Mouse (Mus musculus) heart, embryonic 14.5 days (tissue): ENCODE measurements around the gene Hebp2. TPM values are rescaled to one million over a fixed set of nuclear protein-coding genes. Genes with fewer than 3 reads are reported as not detected.

ENCODE experiments used
- ATAC-seq: fragments of 200-750 bp; cut with Nextera tagmentation; 2 replicates; pipeline ENCODE4 v1.8.0; 2017; ENCODE audit warnings: low read depth, moderate TSS enrichment; ENCODE audit not compliant: insufficient number of reproducible peaks, insufficient read depth, low FRiP score
- H3K27ac ChIP-seq, 2 experiments: fragments of 200-500 bp in 1 of 2; fragments of 300-500 bp in 1 of 2; sonication (generic) in 1 of 2; replicated peaks in 1 of 2; 2 replicates each; pipeline ENCODE4 v1.5.1; 2012 to 2014; ENCODE audit warnings: low read depth in 2 of 2, low read length in 2 of 2, control low read depth in 1 of 2, mild to moderate bottlenecking in 1 of 2, mixed read lengths in 1 of 2; ENCODE audit not compliant: control insufficient read depth in 1 of 2, insufficient read depth in 1 of 2
- H3K27me3 ChIP-seq: fragments of 300-500 bp; sonication (generic); 2 replicates; pipeline ENCODE4 v1.6.1; 2014; ENCODE audit warnings: mild to moderate bottlenecking, low read length, control low read depth; ENCODE audit not compliant: control insufficient read depth, insufficient read depth
- H3K36me3 ChIP-seq: fragments of 300-500 bp; sonication (generic); 2 replicates; pipeline ENCODE4 v1.6.1; 2014; ENCODE audit warnings: mild to moderate bottlenecking, control low read depth, low read length, mixed read lengths; ENCODE audit not compliant: control insufficient read depth, insufficient read depth
- H3K4me1 ChIP-seq, 2 experiments: fragments of 200-500 bp in 1 of 2; fragments of 300-500 bp in 1 of 2; sonication (generic) in 1 of 2; 2 replicates each; pipeline ENCODE4 v1.6.1; 2012 to 2014; ENCODE audit warnings: low read length in 2 of 2, control low read depth in 1 of 2, mixed read lengths in 1 of 2; ENCODE audit not compliant: control insufficient read depth in 2 of 2, insufficient read depth in 2 of 2
- H3K4me2 ChIP-seq: fragments of 300-500 bp; sonication (generic); 2 replicates; pipeline ENCODE4 v1.6.1; 2014; ENCODE audit warnings: mild to moderate bottlenecking, low read length
- H3K4me3 ChIP-seq, 2 experiments: fragments of 200-500 bp in 1 of 2; fragments of 300-500 bp in 1 of 2; sonication (generic) in 1 of 2; 2 replicates each; pipeline ENCODE4 v1.5.1; 2012 to 2014; ENCODE audit warnings: low read length in 2 of 2, mild to moderate bottlenecking in 2 of 2, control low read depth in 1 of 2, low read depth in 1 of 2, moderate library complexity in 1 of 2; ENCODE audit not compliant: control insufficient read depth in 1 of 2, insufficient read depth in 1 of 2
- H3K9ac ChIP-seq: fragments of 300-500 bp; sonication (generic); 2 replicates; pipeline ENCODE4 v1.6.1; 2014; ENCODE audit warnings: mild to moderate bottlenecking, low read length
- H3K9me3 ChIP-seq: fragments of 300-500 bp; sonication (generic); 2 replicates; pipeline ENCODE4 v1.6.1; 2016; ENCODE audit warnings: low read length, control low read depth; ENCODE audit not compliant: control insufficient read depth
- WGBS: fragments of 180-500 bp; shearing (Covaris S2); extraction: QIAGEN DNeasy Blood & Tissue Kit; methylation state at CpG from one replicate; pipeline ENCODE4 v1.1.7; 2014; 5-methylcytosine and 5-hydroxymethylcytosine counted together
- polyA plus RNA-seq: library from polyadenylated mRNA; unstranded; fragments of >200 nt; fragmentation: Nextera tagmentation; extraction: Ambion mirVana; gene quantifications from 2 replicates; pipeline ENCODE4 v1.2.1, GENCODE M21; 2014

Gene Hebp2
- polyA plus RNA-seq, 1 experiment from 2014 or later = 16.9 TPM

DNA sequence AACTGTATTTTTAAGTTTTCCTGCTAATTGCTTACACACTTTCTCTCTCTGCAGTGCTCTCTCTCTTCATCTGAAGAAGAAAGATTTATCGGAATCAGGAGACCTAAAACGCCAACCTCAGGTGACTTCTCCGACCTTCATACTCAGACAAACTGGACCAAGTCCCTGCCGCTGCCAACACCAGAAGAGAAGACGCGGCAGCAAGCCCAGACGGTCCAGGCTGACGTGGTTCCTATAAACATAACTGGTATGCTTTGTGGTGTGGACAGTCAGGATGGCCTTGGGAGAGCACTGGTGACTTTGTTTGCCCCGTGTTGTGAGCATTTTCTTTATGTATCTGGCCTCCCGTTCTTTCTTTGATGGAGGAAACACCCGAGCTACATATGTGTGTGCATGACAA, 34.4 kb downstream of the Hebp2 start:
- H3K36me3 ChIP-seq = peaks cover 32% of the 10 kb centered on the region
- H3K4me2 ChIP-seq = no peak overlapping the region
- 88% methylated on average over 11 of the region's 11 CpGs for WGBS
- no peak overlapping the region for H3K4me3 ChIP-seq
- ATAC-seq = no peak
- H3K9me3 ChIP-seq = no peaks in the 10 kb centered on the region
- H3K27me3 ChIP-seq = no peaks in the 10 kb centered on the region
- no peak overlapping the region for H3K27ac ChIP-seq
- no peak overlapping the region for H3K9ac ChIP-seq
- peaks cover 2 to 9% of the 10 kb centered on the region in 2 experiments; a peak in 2 of 4 replicates for H3K4me1 ChIP-seq

DNA sequence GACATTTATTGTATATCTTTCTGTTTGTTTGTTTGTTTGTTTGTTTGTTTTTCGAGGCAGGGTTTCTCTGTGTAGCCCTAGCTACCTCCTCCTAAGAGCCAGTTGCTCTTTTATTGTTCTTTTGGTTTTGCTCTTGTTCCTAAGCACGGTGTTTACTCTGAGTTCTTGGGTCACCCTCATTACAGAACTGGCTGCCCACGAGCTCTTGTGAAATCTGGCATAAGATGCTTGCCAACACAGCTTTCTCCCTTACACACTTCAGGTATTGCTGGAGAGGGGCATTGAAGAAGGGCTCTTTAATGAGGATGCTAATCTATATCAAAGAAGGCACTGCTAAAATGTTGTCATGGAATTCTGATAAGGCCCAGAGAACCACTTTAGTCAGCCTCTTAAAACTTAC, 35.2 kb downstream of the Hebp2 start:
- Histone ChIP-seq H3K4me3 (no peak overlapping the region), H3K27me3 (no peaks in the 10 kb centered on the region), H3K4me2 (no peak overlapping the region), H3K9me3 (no peaks in the 10 kb centered on the region), H3K9ac (no peak overlapping the region), H3K36me3 (peaks cover 28% of the 10 kb centered on the region), H3K4me1 (peaks cover 4 to 9% of the 10 kb centered on the region in 2 experiments; a peak in 3 of 4 replicates), H3K27ac (no peak overlapping the region)
- 69% methylated on average over 3 of the region's 3 CpGs for WGBS
- ATAC-seq = no peak

DNA sequence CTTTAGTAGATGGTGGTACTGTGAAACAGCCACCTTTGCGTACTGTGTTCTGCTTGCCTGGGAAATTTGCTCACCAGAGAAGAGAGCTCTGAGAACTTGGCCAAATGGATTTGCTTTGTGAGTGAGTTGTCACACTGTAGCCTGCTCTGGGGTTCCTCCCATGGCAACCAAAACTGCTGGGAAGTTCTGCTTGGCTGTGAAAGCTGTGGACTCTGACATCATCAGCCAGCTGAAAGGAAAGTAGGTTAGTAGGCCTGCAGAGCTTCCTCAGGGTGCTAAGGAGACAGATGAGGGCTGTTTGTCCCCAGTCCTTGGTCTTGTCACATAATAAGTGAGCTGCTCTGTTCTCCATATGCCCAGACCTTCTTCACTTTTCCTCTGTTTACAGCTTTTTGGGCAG, 37.3 kb downstream of the Hebp2 start:
- WGBS = 97% methylated on average over 1 of the region's 1 CpGs
- H3K27ac ChIP-seq = no peak overlapping the region

DNA sequence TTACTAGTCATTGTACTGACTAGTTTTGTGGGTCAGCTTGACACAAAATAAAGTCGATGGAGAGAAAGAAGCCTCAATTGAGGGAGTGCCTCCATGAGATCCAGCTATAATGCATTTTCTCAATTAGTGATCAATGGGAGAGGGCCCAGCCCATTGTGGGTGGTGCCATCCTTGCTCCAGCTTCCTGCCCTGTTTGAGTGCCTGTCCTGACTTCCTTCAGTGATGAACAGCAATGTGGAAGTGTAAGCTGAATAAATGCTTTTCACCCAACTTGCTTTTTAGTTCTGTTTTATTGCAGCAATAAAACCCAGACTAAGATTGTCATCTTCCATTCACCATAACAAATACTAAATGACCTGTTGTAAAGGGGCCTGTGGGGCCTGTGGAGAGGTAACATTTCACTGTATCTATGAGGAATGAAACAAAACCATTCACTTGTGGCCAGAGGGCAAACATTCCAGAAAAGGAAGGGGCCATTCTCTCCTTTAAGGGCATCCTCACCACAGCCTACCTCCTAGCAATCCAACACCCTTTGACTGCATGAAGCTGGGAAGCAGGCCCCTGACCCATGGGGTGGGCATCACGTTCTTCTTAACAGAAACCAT, 37.9 kb downstream of the Hebp2 start:
- H3K4me2 ChIP-seq = no peak overlapping the region
- no peak overlapping the region for H3K9ac ChIP-seq
- peaks cover 5 to 9% of the 10 kb centered on the region in 2 experiments; a peak in 3 of 4 replicates for H3K4me1 ChIP-seq
- no peak overlapping the region for H3K4me3 ChIP-seq
- WGBS = 84% methylated on average over 2 of the region's 2 CpGs
- H3K36me3 ChIP-seq = peaks cover 17% of the 10 kb centered on the region
- H3K9me3 ChIP-seq = no peaks in the 10 kb centered on the region
- no peak for ATAC-seq
- no peaks in the 10 kb centered on the region for H3K27me3 ChIP-seq
- no peak overlapping the region for H3K27ac ChIP-seq

More for the DNA sequence above, 37.3 kb downstream of the Hebp2 start:
- Histone ChIP-seq H3K4me3 (no peak overlapping the region), H3K4me1 (peaks cover 5 to 9% of the 10 kb centered on the region in 2 experiments; a peak in 3 of 4 replicates), H3K27me3 (no peaks in the 10 kb centered on the region), H3K4me2 (no peak overlapping the region), H3K9ac (no peak overlapping the region), H3K36me3 (peaks cover 23% of the 10 kb centered on the region), H3K9me3 (no peaks in the 10 kb centered on the region)
- ATAC-seq = no peak

DNA sequence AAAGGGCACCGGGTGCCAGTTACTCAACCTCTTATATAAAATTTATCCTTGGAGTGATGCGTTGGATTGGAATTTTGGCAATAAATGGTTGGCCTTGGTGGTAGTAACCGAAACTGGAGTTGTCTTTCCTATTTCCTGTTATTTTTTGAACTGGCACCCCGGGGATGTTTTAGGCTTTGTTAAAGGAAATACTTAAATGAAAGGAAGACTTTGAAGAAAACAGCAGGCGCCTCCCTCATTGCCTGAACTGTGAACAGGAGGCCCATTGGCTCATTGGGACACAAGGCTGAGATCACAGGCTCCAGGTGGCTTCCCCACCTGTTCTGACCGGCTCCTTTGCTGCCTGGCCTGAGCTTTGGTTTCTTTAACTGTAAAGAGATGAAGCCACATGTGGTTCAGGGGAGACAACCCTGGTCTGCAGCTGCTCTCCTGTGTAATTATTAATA, 39.4 kb downstream of the Hebp2 start:
- ATAC-seq = no peak
- Histone ChIP-seq H3K4me2 (no peak overlapping the region), H3K4me1 (peaks cover 5 to 9% of the 10 kb centered on the region in 2 experiments; a peak in 3 of 4 replicates), H3K4me3 (no peak overlapping the region), H3K27me3 (no peaks in the 10 kb centered on the region), H3K27ac (no peak overlapping the region), H3K9ac (no peak overlapping the region), H3K36me3 (peaks cover 17% of the 10 kb centered on the region), H3K9me3 (no peaks in the 10 kb centered on the region)
- 75% methylated on average over 6 of the region's 6 CpGs for WGBS

DNA sequence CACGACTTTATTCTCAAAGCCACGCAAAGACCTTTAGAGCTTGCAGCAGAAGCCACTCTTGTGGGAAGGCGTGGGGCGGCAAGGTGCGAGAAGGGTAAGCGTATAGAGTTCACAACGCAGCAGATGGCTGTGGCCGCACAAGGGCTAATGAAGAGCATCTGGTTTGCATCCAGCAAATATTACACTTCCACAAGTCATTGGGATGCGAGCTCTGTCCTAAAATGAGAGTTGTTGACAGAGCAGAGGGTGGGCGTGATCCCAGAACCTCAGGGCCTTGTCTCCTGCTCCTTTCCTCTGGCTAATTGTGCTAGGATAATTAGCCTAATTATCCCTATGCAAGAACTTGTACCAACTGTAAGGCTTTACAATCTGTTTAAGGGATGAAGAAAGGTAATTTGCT, 40.2 kb downstream of the Hebp2 start:
- no peaks in the 10 kb centered on the region for H3K9me3 ChIP-seq
- ATAC-seq = no peak
- peaks cover 5 to 9% of the 10 kb centered on the region in 2 experiments; a peak in 3 of 4 replicates for H3K4me1 ChIP-seq
- H3K4me3 ChIP-seq = no peak overlapping the region
- 74% methylated on average over 10 of the region's 10 CpGs for WGBS
- no peak overlapping the region for H3K9ac ChIP-seq
- H3K4me2 ChIP-seq = no peak overlapping the region
- H3K36me3 ChIP-seq = peaks cover 19% of the 10 kb centered on the region; the same call in 1 of the 2 replicates
- no peak overlapping the region; a peak in 1 of 4 replicates for H3K27ac ChIP-seq
- H3K27me3 ChIP-seq = no peaks in the 10 kb centered on the region

DNA sequence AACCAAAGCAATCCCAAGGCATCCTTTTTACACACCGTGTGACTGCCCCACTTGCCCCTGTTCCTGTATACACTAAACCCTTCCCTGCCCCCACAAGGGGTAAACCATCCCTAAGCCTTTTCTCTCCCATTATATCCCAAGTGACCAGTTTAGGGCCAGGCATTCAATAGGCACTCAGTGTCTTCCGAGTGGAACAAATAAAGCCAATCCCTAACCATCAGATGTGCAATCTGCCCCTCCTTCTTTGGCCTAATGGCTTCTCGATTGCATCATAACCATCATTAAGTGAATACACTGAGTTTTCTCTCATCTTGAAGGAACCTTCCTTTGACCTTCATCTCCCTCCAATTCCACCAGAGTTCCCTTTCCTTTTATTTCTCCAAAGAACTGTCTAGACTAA, 43.9 kb downstream of the Hebp2 start:
- Histone ChIP-seq H3K9me3 (no peaks in the 10 kb centered on the region), H3K27me3 (no peaks in the 10 kb centered on the region), H3K9ac (no peak overlapping the region), H3K4me1 (peaks cover 3 to 4% of the 10 kb centered on the region in 2 experiments; a peak in 2 of 4 replicates), H3K4me2 (no peak overlapping the region), H3K27ac (no peak overlapping the region), H3K36me3 (peaks cover 44% of the 10 kb centered on the region), H3K4me3 (no peak overlapping the region)
- no peak for ATAC-seq
- 87% methylated on average over 3 of the region's 3 CpGs for WGBS

DNA sequence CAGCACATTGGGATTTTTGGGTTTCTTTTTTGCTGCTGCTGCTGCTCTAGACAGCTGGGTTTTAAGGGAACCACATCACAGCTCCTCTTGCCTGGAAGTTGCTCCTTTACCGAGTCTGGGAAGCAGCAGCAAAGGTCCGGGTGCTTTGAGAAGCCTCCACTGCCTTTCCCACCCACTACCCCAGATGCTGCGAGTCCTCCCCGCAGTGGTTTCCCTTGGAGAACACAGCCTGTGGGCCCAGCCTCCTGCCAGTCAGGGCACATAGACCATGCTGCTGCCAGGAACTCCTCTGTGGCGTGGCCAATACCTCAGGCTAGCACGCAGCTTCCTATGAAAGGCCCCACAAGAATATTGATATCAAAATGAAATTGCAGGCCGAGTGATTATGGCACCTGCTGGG, 48.8 kb downstream of the Hebp2 start:
- peaks cover 11 to 24% of the 10 kb centered on the region in 2 experiments for H3K4me1 ChIP-seq
- H3K36me3 ChIP-seq = peaks cover 39% of the 10 kb centered on the region
- 87% methylated on average over 7 of the region's 7 CpGs for WGBS
- ATAC-seq = no peak
- no peak overlapping the region for H3K4me3 ChIP-seq
- H3K27ac ChIP-seq = no peak overlapping the region
- H3K4me2 ChIP-seq = no peak overlapping the region
- H3K9ac ChIP-seq = no peak overlapping the region
- H3K9me3 ChIP-seq = no peaks in the 10 kb centered on the region
- no peaks in the 10 kb centered on the region for H3K27me3 ChIP-seq
